Mouse (Mus musculus) 416B (cell line): ENCODE measurements around the gene Gpa33.
"Not testable (repeated sequence)": the region's sequence is repeated elsewhere in the genome, so short reads cannot be mapped to it uniquely, and the experiment has no call there.

Experiments
- DNase-seq: peaks from one replicate; pipeline ENCODE4 v3.0.0; 2011; ENCODE audit warnings: low read depth

Gpa33 gene

DNA sequence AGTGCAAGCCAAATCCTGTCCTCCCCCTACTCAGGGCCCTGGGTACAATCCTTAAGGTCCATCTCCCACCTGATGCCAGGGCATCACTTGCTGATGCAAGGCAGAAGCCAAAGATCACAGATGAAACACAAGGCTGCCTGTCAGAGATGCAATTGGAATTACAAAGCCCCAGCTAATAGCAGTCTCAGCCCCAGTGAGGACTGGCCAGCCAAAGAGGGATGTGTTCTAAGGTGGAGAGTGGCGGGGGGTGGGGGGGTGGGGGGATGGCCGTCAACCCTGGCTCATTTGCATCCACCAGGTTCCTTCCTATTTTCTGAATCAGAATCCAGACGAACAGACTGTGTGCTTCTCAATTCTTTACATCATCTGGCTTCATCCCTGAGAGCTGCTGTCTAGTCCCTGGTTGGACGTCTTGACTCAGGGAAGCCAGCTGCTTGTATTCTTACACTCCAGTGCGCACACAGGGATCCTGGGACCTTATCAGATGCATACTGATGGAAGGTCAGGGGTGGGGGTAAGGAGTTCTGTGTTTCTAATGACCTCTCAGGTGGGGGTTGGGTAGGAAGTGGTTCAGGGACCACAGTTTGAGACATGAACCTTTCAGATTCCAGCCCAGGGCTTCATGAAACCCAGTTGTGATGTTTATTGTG is 5.2 kb downstream of the Gpa33 start:
- no peak for DNase-seq

DNA sequence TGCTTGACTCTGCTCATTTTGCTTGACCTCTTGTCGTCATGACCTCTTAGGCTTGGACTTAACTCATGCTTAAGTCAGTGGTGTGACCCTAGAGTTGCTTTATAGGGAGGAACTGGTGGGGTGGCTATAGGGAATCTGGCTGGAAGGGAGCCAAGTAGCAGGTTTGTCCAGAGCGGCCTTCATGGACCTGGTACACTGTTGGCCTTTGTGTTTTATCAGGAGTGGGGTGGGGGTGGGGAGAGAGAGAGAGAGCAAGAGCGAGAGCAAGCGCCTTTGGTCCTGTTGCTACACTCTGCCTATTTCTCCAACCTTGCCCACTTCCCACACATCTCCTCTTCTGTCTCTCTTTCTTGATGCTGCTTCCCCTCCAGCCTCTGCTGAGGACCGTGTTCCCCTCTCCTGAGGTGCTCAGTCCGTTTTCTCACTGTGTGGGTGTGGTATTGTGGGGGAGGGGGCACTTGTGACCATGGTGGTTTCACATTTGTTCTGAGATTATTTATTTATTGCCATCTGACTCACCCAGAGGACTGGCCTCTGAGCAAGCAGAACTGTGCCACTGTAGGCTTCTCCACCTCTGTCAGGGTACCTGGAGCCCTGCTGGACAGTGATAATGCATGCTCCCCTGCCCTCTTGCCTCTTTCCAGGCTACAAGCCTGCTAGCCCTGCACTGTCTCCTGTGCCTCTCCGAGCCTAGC is 7.4 kb downstream of the Gpa33 start:
- peak; percentile 71 for DNase-seq

DNA sequence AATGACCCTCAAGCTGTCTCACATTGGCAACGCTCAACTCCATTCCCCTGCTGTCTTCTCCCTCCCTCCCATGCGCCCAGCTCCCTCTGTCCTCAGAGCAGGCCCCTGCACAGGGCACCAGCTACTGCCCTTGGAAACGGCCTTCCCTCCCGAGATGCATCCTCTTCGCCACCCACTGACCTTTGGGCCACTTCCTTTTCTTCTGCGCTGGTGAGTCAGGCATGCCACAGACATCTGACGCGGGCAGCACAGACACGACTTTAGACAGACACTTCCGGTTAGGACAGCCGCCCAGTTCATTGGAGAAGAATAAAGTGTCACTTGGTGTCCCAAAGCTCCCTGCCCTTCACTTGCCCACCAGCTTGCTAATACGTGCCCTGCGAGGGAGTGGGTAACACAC is 8.1 kb downstream of the Gpa33 start:
- peak; percentile 90 for DNase-seq

DNA sequence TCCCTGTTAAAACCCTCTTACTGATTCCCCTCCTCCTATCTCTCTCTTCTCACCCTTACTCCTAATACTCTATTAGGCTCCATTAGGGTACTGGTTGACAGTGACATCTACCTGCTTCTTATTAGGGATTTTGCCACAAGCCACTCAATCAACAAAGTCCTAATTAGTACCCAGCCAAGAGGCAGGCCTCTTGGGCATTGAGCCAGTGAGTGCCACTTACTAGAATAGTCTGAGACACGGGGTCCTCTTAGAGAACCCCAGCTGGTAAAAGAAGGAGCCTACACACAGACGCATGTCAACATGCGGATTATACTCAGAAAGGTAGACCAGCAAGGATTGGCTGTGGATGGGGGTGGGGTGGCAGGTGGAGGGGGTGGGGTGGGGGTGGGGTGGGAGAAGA is 9.1 kb downstream of the Gpa33 start:
- no peak for DNase-seq

DNA sequence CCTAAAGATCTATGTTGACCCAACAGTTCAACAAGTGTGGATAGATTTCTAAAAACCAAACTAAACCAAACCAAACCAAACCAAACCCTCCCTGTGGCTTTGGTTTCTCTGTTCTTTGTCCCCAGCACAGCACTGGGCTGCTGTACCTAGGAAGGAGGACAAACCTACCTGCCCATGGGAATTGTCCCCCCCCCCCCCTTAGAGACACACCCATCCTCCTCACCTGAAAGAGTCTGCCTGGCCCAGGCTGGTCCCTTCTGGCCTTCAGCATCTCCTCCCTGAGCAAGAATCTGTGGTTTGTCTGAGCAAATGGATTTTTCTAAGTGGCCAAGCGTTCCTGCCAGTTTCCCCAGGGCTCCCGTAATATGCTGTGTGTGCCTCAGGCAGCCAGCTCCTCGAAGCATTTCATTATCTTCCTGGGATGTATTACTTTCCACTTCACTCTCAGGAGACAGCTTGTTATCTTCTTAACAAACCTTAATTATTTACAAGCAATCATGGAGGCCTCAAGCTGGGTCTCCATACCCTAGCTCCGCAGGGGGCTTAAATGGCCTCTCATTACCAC is 9.7 kb downstream of the Gpa33 start:
- no peak for DNase-seq

DNA sequence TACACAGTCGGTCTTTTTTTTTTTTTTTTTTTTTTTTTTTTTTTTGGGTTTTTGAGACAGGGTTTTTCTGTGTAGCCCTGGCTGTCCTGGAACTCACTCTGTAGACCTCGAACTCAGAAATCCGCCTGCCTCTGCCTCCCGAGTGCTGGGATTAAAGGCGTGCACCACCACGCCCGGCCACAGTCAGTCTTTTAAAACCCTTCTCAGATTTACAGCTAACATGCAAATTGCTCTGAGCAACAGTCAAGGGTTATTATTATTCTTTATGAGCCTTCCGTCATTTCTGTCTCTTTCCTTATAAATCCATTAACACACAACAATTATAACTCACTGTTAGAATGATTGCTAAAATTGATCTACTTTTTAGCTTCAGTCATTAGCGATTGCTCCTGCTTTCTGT is 11.8 kb downstream of the Gpa33 start:
- DNase-seq = not testable (repeated sequence)

DNA sequence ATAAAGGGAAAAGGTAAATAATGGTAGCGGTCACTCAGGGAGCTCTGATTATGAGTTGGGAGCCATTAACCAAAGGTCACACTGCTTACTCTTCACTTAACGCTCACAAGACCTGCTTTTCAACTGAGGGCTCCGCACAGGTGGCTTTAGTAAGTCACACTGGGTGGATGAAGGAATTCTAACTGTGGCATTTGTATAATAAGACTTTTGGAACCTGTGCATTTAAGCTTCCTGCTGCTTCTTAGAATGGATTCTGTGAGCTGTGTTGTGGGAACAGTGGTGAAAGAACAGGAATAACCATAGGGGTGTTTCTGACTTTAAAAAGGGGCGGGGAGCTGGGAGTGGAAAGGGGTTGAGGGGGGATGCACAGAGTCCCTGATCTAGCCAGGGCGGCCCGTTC is 12.3 kb downstream of the Gpa33 start:
- no peak for DNase-seq

DNA sequence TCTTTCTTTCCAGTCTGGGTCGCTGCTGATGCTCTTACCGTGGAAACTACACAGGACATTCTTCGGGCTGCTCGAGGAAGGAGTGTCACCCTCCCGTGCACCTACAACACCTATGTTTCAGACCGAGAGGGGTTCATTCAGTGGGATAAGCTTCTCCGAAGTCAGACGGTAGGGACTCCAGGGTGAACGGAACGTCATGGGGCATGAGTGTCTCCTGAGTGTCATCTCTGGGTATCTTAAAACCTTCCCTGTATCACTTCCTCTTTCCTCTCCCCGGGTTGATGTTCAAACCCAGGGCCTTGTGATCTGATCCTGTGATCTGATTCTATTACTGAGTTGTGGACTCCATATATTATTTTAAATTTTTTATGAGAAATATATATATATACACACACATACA is 16.6 kb downstream of the Gpa33 start:
- DNase-seq = no peak

DNA sequence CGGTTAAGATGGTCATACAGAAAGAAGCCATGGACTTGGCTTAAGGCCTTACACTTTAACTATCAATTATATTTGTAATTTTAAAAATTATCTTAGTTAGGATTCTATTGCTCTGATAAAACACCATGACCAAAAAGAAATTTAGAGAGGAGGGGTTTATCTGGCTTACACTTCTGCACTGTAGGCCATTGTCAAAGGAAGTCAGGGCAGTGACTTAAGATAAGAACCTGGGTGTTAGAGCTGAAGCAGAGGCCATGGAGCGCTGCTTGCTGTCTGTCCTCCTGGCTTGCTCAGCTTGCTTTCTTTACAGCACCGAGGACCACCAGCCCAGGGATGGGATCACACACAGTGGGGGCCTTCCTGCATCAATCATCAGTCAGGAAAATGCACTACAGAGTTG is 17.6 kb downstream of the Gpa33 start:
- no peak for DNase-seq

DNA sequence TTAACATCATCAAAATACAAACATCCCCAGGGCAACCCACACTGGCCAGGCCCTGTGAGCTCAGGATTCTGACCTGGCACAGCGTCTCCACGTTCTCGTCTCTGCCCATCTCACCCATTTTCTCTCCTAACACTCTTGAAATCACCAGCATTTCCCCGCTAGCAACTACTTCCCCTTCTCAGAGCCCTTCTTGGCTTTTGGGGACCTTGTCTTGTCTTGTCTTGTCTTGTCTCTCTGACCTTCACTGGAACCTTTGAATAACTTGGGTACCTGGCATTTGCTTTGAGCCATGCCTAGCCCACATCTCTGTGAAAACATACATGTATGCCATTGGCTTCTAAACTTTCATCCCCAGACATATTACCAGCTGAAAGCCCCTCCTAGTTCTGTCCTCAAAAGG is 19.4 kb downstream of the Gpa33 start:
- DNase-seq = no peak

DNA sequence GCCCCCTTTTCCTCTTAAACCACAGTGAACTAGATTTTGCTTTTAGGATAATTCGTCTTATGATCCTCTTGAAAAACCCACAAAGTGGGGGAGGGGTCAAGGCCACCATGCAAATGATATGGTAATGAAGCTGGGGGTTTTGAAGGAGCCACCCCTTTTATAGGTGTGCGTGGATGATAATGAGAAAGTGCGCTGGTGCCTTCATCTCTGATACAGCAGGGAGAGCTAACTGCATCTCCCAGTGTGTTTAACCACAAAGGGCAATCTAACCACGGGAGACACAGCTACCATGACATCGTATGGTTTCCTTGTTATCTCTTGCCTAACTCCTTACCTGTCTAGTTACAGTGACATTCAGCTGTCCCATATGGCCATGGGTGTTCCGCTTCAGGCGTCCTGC is 20.0 kb downstream of the Gpa33 start:
- DNase-seq = no peak

DNA sequence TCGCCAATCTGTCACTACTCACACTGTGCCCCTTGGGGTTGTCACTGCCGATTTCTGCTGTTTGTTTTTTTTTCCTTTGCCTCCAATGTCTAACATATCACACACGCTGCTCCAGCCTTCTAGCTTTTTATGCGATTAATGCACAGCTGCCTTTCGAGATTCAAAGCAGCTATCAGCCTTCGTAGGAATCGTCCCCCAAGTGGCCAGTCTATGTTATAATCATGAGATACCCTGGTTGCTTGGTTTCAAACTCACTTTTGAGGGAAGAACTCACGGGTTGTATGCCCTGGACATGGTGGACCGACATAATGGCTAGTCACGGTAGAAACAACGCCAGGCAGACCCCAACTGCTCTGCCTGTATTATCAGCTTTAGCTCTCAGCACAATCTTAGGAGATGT is 21.3 kb downstream of the Gpa33 start:
- no peak for DNase-seq

DNA sequence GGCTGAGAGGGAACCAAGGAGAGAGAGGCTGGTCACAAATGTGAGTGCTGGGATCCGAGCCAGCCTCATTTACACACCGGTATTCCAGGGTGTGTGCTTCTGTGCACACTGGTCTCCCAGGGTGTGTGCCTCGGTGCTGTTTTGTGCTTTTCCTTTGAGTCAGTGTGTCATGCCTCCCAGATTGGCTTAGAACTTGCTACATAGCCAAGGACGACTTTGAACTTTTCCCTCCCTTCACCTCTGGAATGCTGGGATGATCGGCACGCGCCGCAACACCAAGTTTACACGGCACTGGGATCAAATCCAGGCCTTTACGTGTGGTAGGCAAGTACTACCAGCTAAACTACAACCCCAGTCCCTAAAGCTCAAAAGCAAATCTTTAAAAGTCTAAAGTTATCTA is 22.0 kb downstream of the Gpa33 start:
- DNase-seq = no peak

DNA sequence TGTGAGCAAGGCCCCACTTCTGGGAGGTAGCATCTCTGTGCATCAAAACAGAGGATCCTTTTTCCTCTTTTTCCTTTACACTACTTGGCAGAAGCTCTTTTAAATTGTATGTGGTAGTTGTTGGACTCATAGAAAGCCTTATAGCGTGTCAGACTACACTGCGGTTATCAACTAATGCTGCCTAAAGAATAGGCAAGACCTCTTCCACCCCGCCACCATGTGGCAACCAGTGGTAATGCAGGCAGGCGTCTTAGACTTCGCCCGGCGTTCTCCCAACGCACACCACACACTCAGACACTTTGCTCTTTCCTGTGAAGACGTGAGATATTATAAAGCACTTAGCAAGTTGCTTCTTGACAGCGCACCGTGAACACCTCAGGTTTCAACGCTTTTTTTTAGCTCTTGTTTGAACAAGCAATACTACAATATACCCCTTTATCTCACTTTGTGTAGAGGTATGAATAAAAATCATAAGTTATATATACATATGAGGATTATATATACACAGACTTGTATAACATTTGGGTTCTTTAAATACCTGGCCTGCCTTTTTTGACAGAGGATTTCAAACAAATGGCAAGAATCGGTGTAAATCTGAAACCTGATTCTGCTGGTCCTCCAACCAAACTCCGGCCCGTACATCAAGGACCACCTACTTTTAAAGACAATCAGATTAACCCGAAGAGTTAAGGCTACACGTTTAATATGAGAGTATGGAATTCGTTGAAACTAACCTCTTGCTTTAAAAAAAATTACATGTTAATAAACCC is 23.5 kb downstream of the Gpa33 start:
- peak; percentile 91 for DNase-seq

DNA sequence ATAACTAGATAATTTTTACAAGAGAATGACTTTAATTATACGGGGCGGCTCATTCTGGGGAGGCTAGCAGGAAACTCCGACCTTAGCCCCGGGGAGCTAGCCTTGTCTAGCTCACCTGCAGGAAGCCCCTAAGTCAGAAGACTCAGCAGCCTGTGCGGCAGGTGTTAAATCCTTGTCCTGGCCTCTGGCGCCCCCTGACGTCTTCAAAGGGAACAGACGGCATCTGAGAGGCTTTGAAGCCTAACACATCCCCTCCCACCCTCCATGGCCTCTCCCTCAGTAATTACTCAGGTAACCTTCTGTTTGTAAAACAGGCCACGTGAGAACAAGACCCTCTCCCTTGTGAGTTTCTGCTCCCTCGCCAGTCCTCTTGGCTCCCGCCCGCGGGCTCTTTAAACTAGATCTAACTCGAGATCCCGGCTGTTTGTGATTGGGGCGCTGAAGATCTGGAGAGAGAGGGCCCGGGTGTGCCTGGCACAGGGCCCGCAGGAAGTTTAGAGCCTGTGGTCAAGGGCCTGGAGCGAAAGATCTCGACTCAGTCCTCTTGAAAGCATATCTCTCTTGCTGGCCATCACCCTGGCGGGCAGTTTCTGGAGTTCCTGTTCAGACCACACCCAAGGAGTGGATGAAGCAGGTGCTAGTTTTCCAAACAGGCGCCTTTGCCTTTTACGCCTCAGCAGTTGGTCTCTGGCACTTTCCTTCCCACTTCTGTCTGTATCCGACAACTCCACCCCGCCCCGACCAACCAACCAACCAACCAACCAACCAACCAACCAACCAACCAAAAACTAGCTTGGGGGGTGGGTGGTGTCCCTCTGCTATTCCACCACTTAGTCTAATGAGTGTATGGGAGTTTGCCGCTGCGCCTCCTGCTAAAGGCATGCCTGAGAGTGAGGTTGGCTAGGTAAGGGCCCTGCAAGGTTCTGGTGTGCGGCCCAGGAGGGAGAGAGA is 24.4 kb downstream of the Gpa33 start:
- DNase-seq = peak; percentile 92

DNA sequence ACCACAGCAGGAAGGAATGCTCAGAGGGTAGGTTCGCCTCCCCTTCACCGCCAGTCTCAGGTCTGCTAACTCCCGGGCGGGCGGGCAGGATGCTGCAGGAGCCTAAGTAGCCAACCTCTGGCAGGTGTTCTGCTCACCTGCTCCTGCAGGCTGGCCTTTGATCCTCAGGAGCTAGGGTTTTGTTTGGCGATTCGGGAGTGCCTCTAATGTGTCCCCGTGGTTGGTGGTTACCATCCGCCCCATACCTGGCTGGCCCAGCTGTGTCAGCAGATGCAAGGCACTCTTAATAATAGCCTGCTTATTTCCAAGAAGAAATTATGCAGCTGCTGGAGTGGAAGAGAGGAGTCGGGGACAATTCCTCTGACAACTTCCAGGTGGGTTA is 25.1 kb downstream of the Gpa33 start:
- DNase-seq = no peak

DNA sequence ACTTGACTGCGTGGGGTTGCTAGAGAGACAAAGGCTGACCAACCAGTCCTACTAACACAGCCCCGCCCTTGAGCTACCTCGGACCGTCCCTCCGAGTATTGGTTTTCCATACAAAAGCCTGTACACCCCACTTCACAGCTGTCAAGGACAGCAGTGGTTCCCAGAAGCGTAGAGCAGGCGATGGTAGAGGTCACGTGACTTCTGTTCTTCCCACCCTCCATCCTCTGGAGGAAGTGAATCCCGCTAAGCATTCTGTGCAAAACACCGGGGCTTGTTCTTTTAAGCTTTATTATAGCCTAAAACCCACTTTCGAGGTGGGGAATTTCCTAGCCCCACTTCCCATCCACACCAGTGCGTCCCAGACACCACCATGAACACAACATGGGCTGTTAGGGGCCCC is 27.7 kb downstream of the Gpa33 start:
- no peak for DNase-seq

DNA sequence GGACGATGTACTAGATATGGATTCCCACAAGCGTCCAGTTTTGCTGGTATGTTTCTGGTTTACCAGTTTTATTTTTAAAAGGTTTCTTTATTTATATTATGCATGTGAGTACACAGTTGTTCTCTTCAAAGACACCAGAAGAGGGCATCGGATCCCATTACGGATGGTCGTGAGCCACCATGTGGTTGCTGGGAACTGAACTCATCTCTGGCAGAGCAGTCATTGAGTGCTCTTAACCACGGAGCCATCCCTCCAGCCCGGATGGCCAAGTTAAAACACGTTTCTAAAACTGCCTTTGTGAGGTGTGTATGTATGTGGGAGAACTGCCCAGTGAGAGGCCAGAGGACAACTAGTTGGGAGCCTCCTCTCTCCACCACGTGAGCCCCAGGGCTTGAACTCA is 28.6 kb downstream of the Gpa33 start:
- peak; percentile 67 for DNase-seq

DNA sequence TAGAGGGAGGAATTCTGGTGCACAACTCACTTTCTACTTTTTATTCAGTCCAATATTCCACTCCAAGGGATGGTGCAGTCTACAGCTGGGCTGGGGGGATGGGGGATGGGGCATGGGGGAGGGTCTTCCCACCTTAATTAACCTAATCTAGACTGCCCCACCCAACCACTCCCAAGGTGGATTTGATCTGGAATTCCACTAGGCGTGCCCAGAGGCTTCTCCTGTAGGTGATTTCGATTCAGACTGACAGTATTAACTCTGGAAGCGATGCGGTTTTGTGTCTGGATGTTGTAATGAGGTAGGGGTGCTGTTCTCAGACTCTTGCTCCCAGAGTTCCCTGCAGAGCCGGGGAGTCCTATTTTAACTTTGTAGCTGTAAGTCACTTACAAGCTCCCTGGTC is 30.1 kb downstream of the Gpa33 start:
- no peak for DNase-seq

DNA sequence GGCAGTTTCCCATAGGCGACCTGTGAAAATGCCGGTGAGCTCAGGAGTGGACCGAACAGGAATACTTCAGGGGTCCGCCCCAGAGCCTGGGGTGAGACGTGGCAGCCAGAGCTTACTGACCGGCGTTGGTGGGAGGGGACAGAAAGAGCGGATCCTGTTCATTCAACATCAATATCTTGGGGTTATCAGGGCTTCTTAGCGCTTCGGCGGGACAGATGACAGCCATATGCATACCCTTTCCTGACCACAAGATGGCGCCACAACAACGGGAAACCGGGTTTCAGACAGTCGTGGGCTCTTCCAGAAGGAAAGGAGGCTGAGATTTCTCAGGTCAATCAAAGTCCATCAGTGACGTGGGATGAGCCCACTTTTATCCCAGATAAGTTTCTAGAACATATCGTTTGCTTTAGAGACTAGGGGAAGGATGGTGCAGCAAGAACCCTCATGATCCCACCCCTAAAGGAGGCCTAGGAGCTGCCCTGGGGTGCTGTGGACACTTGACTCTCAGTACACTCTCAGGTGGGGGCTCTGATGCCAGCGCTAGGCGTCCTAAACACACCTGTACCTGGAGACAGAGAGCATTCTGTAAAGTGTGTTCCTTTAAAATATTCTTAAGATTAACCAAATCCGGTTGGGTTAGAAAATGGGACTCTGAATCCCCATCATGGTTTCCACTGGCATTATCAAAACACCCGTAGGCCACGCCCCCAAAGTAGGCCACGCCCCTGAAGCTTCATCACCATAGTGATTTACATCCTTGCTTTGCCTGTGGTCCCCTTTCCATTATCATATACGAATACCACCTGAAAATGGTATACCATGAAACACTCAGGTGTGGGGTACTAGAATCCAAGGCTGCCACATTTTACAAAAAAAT is 30.8 kb downstream of the Gpa33 start:
- DNase-seq = peak; percentile 67

DNA sequence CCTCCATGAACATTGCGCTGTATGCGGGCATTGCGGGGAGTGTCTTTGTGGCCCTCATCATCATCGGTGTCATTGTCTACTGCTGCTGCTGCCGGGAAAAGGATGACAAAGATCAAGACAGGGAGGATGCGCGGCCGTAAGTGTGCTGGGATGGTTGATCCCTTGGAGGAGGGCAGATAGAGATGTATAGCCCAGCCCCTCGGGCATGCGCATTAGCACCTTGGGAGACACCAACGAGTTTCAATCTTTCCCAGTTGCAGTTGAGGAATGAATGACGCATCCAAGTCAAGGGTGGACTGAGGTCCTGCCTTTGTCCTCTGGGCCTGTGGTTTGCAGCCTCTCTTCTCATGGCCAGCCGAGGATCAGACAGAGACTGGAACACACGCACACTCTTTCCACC is 34.5 kb downstream of the Gpa33 start:
- DNase-seq = no peak
